Mouse (Mus musculus) G1E (cell line): ENCODE data around the gene Rft1. TPM values are rescaled to one million over a fixed set of nuclear protein-coding genes. Genes with fewer than 3 reads are reported as not detected.

Source experiments
- ATAC-seq: 2 replicates; pipeline ENCODE4 v1.8.0; 2016; ENCODE audit warnings: mild to moderate bottlenecking; ENCODE audit not compliant: insufficient number of reproducible peaks, poor library complexity, low FRiP score, severe bottlenecking; ENCODE audit errors: extremely low read depth
- DNase-seq: peaks from one replicate; pipeline ENCODE4 v3.0.0; 2012; ENCODE audit warnings: low spot score
- H3K27me3 ChIP-seq: 2 replicates; pipeline ENCODE4 v1.6.1; 2012; ENCODE audit warnings: mild to moderate bottlenecking, low read length, inconsistent platforms; ENCODE audit not compliant: insufficient read depth
- H3K36me3 ChIP-seq: replicated peaks from 2 replicates; pipeline ENCODE3; 2012; ENCODE audit warnings: mild to moderate bottlenecking, inconsistent platforms
- H3K4me1 ChIP-seq: 2 replicates; pipeline ENCODE4 v1.6.1; 2012; ENCODE audit warnings: low read depth, low read length, inconsistent platforms, mixed read lengths; ENCODE audit not compliant: insufficient read depth
- H3K4me3 ChIP-seq: 2 replicates; pipeline ENCODE4 v1.5.1; 2012; ENCODE audit warnings: low read depth, mild to moderate bottlenecking, inconsistent platforms, low read length, moderate library complexity, mixed read lengths
- H3K9me3 ChIP-seq: replicated peaks from 2 replicates; pipeline ENCODE4 v1.6.1; 2012; ENCODE audit warnings: inconsistent platforms
- CTCF ChIP-seq: IDR thresholded peaks from 2 replicates; pipeline ENCODE4 v1.5.1; 2012; ENCODE audit warnings: low read depth, low read length, inconsistent platforms, mixed read lengths
- GATA1 ChIP-seq: IDR thresholded peaks from 2 replicates; pipeline ENCODE4 v1.6.1; 2012; ENCODE audit warnings: borderline replicate concordance, low read length, inconsistent platforms, mixed read lengths
- GATA2 ChIP-seq: IDR thresholded peaks from 2 replicates; pipeline ENCODE4 v1.6.1; 2012; ENCODE audit warnings: low read depth, low read length, inconsistent platforms, borderline replicate concordance
- POLR2AphosphoS5 ChIP-seq: IDR thresholded peaks from 2 replicates; pipeline ENCODE4 v1.6.1; 2012; ENCODE audit warnings: low read depth, low read length, inconsistent platforms; ENCODE audit not compliant: insufficient replicate concordance
- TAL1 ChIP-seq: conservative IDR thresholded peaks from 2 replicates; pipeline ENCODE4 v1.6.1; 2012; ENCODE audit warnings: low read depth, low read length, inconsistent platforms, mixed read lengths
- polyA plus RNA-seq: library from polyadenylated mRNA; stranded (reverse); fragments of >175 nt; gene quantifications from 2 replicates; pipeline ENCODE4 v1.2.3, GENCODE M21; 2012
- total RNA-seq, 2 experiments: library from RNA; stranded (forward) in 1 of 2; stranded (reverse) in 1 of 2; fragments of 200-1000 nt in 1 of 2; fragments of >200 nt in 1 of 2; fragmentation: Nextera tagmentation in 1 of 2; gene quantifications; 2 replicates each; pipeline ENCODE4 v1.2.3; 2014 to 2017

Gene Rft1
- total and polyA plus RNA-seq, 3 experiments = 4.4 to 20.8 (median 15.0) TPM

DNA sequence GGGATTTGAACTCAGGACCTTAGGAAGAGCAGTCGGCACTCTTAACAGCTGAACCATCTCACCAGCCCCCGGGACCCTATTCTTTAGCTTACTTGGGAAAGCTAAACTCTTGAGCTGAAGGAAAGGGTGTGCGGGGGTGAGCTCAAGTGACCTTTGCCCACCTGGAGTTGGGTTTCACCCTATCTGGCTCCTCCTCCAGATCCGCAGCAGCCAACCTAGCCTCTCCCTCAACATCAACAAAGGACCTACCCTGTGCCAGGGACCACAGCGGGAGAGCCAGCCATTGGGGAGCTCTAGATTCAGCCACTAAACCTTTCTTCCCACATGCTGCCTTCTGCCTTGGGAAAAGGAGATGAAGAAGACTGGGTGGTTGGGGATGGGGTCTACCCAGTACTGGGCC lies 25.9 kb upstream of the Rft1 start:
- H3K27me3 ChIP-seq = peaks cover 44% of the 10 kb centered on the region
- peaks cover 11% of the 10 kb centered on the region for H3K36me3 ChIP-seq
- ATAC-seq (no peak), DNase-seq (no peak)
- no peaks in the 10 kb centered on the region for H3K9me3 ChIP-seq
- TF ChIP-seq CTCF = no peak
- TF ChIP-seq TAL1 = no peak
- TF ChIP-seq GATA2 = no peak
- peaks cover 86% of the 10 kb centered on the region for H3K4me1 ChIP-seq
- H3K4me3 ChIP-seq = no peak overlapping the region

DNA sequence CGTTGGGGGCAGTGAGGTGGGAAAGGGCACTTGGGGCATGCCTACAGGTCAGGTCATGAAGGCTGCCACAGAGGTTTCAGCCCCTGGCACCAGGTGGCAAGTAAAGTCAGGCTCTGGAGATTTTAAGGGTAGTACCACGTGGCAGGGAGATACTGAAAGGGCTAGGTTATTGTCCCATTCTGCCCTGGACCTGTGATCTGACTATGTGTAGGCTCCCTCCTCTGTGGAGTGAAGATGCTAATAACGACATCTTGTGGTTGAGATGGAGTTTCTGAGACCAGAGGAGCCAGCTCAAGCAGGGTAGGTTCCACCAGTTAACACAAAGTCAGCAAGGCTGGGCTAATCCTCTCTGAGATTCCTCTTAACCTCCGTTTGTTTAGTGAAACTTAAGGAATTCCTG lies 24.3 kb upstream of the Rft1 start:
- Histone ChIP-seq H3K4me1 (peaks cover 70% of the 10 kb centered on the region), H3K27me3 (peaks cover 59% of the 10 kb centered on the region), H3K36me3 (no peaks in the 10 kb centered on the region), H3K4me3 (no peak overlapping the region), H3K9me3 (no peaks in the 10 kb centered on the region)
- ATAC-seq (no peak), DNase-seq (no peak)
- TF ChIP-seq CTCF (no peak), POLR2AphosphoS5 (no peak), TAL1 (no peak), GATA2 (no peak), GATA1 (no peak)

DNA sequence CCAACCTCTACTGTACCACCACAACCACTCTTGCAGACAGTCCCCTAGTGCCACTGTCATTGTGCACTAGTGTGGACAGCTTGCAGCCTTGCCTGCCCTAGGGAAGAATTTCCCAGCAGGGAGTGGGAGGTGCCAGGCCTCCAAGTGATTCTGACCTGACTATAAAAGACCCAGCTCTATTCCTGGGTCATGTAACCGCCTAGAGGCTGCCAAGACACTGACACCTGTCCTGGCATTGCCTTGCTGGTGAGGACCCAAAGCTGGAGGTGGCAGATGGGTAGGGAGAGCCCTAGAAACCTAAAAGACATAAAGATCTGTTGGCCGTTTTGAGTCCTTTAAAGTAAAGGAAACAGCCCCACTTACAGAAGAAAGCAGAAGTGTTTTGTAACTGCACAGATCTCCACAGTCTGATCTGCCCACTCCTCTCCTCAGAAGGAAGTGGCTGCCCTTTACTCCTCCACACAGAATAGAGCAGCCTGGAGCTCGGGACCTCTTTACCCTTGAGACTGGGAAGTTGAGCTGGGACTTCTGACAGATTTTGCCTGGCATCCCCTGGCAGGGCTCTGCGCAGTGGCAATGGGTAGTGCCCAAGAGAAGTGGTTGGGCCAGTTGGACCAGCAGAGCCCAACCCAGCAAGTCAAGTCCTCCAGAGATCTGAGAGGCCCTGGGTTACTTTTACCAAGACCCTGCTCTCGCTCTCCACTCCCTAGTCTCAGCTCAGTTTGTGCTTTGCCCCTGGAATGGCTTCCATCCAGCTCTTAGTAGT lies 23.2 kb upstream of the Rft1 start:
- Histone ChIP-seq H3K4me1 (peaks cover 59% of the 10 kb centered on the region), H3K9me3 (no peaks in the 10 kb centered on the region), H3K4me3 (no peak overlapping the region), H3K36me3 (no peaks in the 10 kb centered on the region), H3K27me3 (peaks cover 70% of the 10 kb centered on the region)
- ATAC-seq = peak; percentile 54; the same call in 1 of the 2 replicates
- no peak for TF ChIP-seq POLR2AphosphoS5
- no peak for TF ChIP-seq GATA1
- TF ChIP-seq GATA2 = no peak
- TF ChIP-seq CTCF = no peak
- TF ChIP-seq TAL1 = no peak
- no peak for DNase-seq

DNA sequence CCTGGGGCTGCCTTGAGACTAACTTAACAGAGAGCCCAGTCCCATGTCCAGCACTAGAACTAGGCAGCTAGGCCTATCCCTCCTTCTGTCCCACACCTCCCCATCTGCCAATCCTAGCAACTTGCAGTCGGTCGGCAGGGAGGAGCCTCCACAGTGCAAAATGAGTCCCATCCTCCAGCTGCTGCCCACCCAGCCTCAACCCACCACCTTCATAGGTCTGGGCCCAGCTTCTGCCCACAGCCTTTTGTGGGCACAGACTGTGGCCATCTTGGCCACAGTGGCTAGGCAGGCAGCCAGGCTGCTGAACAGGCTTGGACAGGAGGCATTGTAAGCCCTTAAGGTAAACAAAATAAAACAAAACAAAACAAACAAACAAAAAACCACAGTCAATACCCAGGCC lies 22.3 kb upstream of the Rft1 start:
- Histone ChIP-seq H3K4me3 (no peak overlapping the region), H3K27me3 (peaks cover 75% of the 10 kb centered on the region), H3K36me3 (no peaks in the 10 kb centered on the region), H3K4me1 (peaks cover 51% of the 10 kb centered on the region), H3K9me3 (no peaks in the 10 kb centered on the region)
- ATAC-seq (no peak), DNase-seq (no peak)
- no peak for TF ChIP-seq TAL1
- TF ChIP-seq GATA2 = no peak
- TF ChIP-seq CTCF = no peak
- no peak for TF ChIP-seq POLR2AphosphoS5
- no peak for TF ChIP-seq GATA1

DNA sequence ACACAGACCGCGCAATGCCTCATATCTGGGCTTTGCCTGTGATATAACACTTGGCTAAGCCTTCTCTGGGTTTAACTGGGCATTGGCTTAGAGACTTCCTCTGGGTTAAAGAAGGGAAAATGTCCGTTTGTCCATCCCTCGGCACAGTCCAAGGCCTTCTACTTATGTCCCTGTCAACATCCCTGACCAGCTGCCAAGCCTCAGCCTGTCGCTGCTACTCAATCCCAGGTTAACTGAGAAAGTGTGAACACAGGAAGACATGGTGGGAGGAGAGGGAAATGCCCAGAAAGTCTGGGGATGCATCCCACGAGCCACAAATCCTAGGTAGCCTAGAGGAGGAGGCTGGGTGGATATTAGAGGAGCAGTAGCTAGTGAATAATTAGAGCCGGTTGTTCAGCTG lies 20.5 kb upstream of the Rft1 start:
- no peak for DNase-seq
- Histone ChIP-seq H3K27me3 (peaks cover 87% of the 10 kb centered on the region), H3K9me3 (no peaks in the 10 kb centered on the region), H3K36me3 (no peaks in the 10 kb centered on the region), H3K4me3 (no peak overlapping the region), H3K4me1 (peaks cover 37% of the 10 kb centered on the region)
- no peak for ATAC-seq
- no peak for TF ChIP-seq GATA1
- TF ChIP-seq POLR2AphosphoS5 = no peak
- TF ChIP-seq CTCF = no peak
- TF ChIP-seq GATA2 = no peak

DNA sequence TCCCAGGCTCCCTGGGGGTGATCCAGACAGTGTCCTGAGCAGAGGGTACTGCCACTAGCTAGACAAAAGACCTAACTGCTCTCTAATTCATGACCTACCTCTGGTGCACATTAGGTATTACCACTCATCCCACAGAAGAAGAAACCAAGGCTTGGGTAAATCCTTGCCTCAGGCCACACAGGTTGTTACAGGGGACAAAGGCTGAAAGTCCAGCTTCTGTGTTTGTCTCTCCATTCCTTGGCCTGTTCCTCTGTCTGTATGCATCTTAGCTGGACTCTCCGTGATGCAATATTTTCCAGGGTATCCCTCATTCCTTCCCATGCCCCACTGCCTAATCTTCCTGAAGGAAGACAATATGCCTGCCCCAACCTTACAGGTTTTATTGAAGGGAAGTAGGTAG lies 19.7 kb upstream of the Rft1 start:
- no peak for ATAC-seq
- Histone ChIP-seq H3K4me1 (peaks cover 30% of the 10 kb centered on the region), H3K27me3 (peaks cover 85% of the 10 kb centered on the region), H3K9me3 (no peaks in the 10 kb centered on the region), H3K36me3 (no peaks in the 10 kb centered on the region), H3K4me3 (no peak overlapping the region)
- DNase-seq = no peak
- no peak for TF ChIP-seq GATA1
